Mouse (Mus musculus) heart, embryonic 13.5 days (tissue): Measurements from ENCODE around the gene Phlpp1. TPM values are rescaled to one million over a fixed set of nuclear protein-coding genes. Genes with fewer than 3 reads are reported as not detected.

ENCODE experiments used
- ATAC-seq: fragments of 200-750 bp; cut with Nextera tagmentation; 2 replicates; pipeline ENCODE4 v1.8.0; 2017; ENCODE audit warnings: moderate TSS enrichment; ENCODE audit not compliant: insufficient number of reproducible peaks, low FRiP score, low TSS enrichment; ENCODE audit errors: extremely low read depth
- H3K27ac ChIP-seq: fragments of 300-500 bp; sonication (generic); replicated peaks from 2 replicates; pipeline ENCODE4 v1.5.1; 2015; ENCODE audit warnings: moderate library complexity, mild to moderate bottlenecking, inconsistent platforms
- H3K27me3 ChIP-seq: fragments of 300-500 bp; sonication (generic); replicated peaks from 2 replicates; pipeline ENCODE4 v1.6.1; 2015; ENCODE audit warnings: mild to moderate bottlenecking, inconsistent platforms
- H3K36me3 ChIP-seq: fragments of 300-500 bp; sonication (generic); 2 replicates; pipeline ENCODE4 v1.6.1; 2015; ENCODE audit warnings: mild to moderate bottlenecking, inconsistent platforms
- H3K4me1 ChIP-seq: fragments of 300-500 bp; sonication (generic); 2 replicates; pipeline ENCODE4 v1.6.1; 2015; ENCODE audit warnings: inconsistent platforms
- H3K4me2 ChIP-seq: fragments of 300-500 bp; sonication (generic); 2 replicates; pipeline ENCODE4 v1.6.1; 2015; ENCODE audit warnings: inconsistent platforms, mild to moderate bottlenecking, moderate library complexity
- H3K4me3 ChIP-seq: fragments of 300-500 bp; sonication (generic); 2 replicates; pipeline ENCODE4 v1.5.1; 2015; ENCODE audit warnings: moderate library complexity, mild to moderate bottlenecking, inconsistent platforms
- H3K9ac ChIP-seq: fragments of 300-500 bp; sonication (generic); 2 replicates; pipeline ENCODE4 v1.6.1; 2015; ENCODE audit warnings: inconsistent platforms, mild to moderate bottlenecking, moderate library complexity
- H3K9me3 ChIP-seq: fragments of 300-500 bp; sonication (generic); 2 replicates; pipeline ENCODE4 v1.6.1; 2016; ENCODE audit warnings: inconsistent platforms
- WGBS: fragments of 180-500 bp; shearing (Covaris S2); methylation state at CpG from one replicate; pipeline ENCODE4 v1.1.7; 2015; ENCODE audit warnings: mixed read lengths; 5-methylcytosine and 5-hydroxymethylcytosine counted together
- polyA plus RNA-seq: library from polyadenylated mRNA; unstranded; fragments of >200 nt; fragmentation: Nextera tagmentation; extraction: Ambion mirVana; gene quantifications from 2 replicates; pipeline ENCODE4 v1.2.1, GENCODE M21; 2015

Gene Phlpp1
- polyA plus RNA-seq, 1 experiment from 2014 or later, result 3.9 TPM

DNA sequence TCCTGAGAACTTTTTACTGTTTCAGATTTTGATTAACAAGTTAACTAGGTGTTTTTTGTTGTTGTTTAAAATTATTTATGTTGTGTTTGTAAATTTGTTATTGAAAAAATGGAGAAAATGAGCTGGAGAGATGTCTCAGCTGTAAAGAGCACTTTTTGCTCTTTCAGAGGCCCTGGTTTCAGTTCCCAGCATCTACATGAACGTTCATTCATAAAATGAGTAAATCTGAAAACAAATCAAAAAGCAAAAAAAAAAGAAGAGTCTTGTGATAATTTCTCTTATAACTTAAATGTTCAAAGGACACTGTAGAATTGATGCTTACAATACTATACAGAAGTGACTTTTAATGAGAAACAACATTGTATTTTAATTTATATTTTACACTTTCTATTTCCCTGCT lies 82.5 kb downstream of the Phlpp1 start:
- Histone ChIP-seq H3K4me1 (no peaks in the 10 kb centered on the region), H3K27me3 (no peaks in the 10 kb centered on the region), H3K4me2 (no peak overlapping the region), H3K9ac (no peak overlapping the region), H3K27ac (no peak overlapping the region), H3K4me3 (no peak overlapping the region), H3K36me3 (no peaks in the 10 kb centered on the region), H3K9me3 (no peaks in the 10 kb centered on the region)
- 81% methylated on average over 1 of the region's 1 CpGs for WGBS
- ATAC-seq, result no peak

DNA sequence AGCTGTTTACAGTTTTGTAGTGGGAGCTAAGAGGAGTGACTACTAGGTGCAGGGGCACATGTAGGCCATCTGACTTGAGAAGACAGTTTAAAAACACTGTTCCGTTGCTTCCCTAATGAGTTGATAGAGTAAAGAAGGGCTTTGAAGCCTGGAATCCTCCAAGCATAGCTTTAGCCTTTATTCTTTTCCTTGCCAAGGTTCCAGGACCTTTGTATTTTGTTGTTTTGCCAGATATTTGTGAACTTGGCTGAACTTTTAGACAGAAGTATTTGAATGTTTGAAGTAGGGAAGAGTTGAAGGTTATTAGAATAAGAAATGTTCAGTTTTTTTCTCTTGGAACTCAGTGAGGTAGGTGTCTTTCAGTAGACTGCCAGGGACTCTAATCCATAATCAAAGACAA lies 85.6 kb downstream of the Phlpp1 start:
- H3K4me1 ChIP-seq, result peaks cover 17% of the 10 kb centered on the region
- H3K9ac ChIP-seq, result no peak overlapping the region
- no peaks in the 10 kb centered on the region for H3K27me3 ChIP-seq
- H3K4me2 ChIP-seq, result no peak overlapping the region
- H3K4me3 ChIP-seq, result no peak overlapping the region
- no peaks in the 10 kb centered on the region for H3K9me3 ChIP-seq
- H3K27ac ChIP-seq, result no peak overlapping the region
- ATAC-seq, result no peak
- no peaks in the 10 kb centered on the region for H3K36me3 ChIP-seq
- 77% methylated on average over 1 of the region's 1 CpGs for WGBS

DNA sequence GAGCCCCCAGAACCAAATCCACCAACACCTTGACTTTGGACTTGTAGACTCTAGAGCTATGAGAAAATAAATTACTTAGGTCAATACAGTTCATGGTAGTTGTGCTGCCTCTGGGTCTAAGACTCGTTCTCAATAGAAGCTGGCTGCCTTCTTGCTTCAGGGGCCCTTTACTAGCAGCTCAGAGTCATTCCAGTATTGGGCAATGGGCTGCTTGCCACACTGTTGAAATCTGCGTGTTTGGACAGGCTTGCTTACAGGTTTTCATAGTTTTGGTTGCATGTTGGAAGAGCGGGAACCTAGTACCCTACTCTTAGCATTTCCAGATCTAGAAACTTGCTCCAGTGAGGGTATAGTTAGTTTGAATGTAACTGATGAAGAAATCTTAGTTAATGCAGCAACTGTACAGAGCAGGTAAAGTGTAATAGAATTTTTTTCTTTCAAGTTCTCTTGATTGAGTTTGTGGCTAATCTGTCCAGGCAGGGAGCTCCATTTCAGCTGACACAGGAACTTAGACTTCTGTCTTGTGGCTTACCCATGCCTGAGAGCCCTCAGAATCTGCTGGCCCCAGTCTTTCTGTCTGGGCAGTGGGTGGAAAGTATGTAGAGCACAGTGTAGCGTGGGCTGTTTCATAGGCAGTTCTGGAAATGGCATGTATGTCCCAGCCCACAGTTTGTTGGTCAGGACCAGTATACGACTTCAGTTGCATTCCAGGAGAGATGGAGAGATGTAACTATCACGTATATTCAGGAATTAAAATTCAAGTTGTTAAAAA lies 96.7 kb downstream of the Phlpp1 start:
- H3K4me2 ChIP-seq, result no peak overlapping the region
- no peak overlapping the region for H3K27ac ChIP-seq
- no peaks in the 10 kb centered on the region for H3K36me3 ChIP-seq
- no peak overlapping the region for H3K4me3 ChIP-seq
- ATAC-seq, result no peak
- no peaks in the 10 kb centered on the region for H3K27me3 ChIP-seq
- no peaks in the 10 kb centered on the region for H3K9me3 ChIP-seq
- H3K4me1 ChIP-seq, result peaks cover 28% of the 10 kb centered on the region
- 86% methylated on average over 6 of the region's 6 CpGs for WGBS
- no peak overlapping the region for H3K9ac ChIP-seq

DNA sequence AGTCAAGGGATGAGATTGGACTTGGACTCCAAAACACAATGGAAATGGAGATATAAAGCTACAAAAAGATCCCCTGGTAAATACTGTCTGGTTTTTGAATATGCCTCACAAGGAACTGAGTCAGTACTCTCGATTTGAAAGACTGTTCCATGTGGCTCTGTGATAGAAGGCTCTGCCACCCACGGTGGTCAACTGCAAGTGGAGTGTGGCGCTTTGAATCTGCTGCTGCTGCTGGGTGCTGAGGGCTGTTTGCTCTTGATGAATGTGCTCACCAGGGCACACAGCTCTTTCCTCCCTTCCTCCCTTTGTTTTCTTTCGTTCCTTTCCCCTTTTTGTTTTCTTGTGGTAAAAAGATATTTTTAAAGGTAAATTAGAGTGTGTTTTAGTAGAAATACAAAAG lies 97.8 kb downstream of the Phlpp1 start:
- Histone ChIP-seq H3K9me3 (no peaks in the 10 kb centered on the region), H3K4me3 (no peak overlapping the region), H3K9ac (no peak overlapping the region), H3K4me1 (peaks cover 29% of the 10 kb centered on the region), H3K4me2 (no peak overlapping the region), H3K36me3 (no peaks in the 10 kb centered on the region), H3K27ac (no peak overlapping the region), H3K27me3 (no peaks in the 10 kb centered on the region)
- 49% methylated on average over 4 of the region's 4 CpGs for whole genome bisulfite sequencing
- ATAC-seq, result no peak

DNA sequence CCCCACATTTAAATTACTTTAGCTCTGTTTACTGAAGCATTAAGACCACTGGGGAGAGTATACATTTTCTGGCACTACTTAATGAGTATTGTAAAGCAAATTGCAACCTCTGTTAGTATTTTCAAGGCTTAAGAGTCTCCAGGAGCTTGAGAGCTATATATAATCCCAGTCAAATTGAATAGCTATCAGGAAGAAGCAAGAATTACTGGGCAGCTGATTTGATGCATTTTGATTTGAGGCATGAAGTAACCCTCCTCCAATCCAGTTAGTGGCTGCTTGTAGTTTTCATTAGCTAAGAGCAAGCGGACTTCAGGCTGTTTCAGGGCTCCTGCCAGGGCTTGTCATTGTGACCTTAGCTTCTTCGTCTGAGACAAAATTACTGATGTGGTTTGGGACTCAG lies 101.4 kb downstream of the Phlpp1 start:
- Histone ChIP-seq H3K36me3 (no peaks in the 10 kb centered on the region), H3K27me3 (no peaks in the 10 kb centered on the region), H3K4me2 (no peak overlapping the region), H3K4me3 (no peak overlapping the region), H3K9ac (no peak overlapping the region), H3K9me3 (no peaks in the 10 kb centered on the region), H3K4me1 (peaks cover 49% of the 10 kb centered on the region), H3K27ac (no peak overlapping the region)
- ATAC-seq, result no peak
- 66% methylated on average over 2 of the region's 2 CpGs for WGBS

DNA sequence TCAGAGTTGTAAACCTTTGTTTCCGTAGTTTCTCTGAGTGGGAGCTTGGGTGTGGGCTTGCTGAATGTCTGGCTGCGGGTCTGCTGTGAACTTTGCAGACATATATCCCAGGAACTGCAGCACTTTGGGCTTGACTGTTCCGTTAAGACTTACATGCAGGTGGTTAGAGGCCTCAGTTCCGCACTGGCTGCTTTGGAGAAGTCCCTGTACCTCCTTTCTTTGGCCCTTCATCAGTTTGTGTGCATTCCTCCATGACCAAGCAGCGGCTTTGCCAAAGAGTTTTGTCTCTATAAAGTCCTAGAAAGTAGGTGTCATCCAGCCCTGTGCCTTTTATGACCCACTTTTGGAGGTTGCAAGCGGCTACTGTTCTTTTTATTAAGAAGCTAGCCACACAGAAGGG lies 102.2 kb downstream of the Phlpp1 start:
- H3K4me3 ChIP-seq, result no peak overlapping the region
- H3K27ac ChIP-seq, result no peak overlapping the region
- H3K4me2 ChIP-seq, result no peak overlapping the region
- no peaks in the 10 kb centered on the region for H3K36me3 ChIP-seq
- no peak overlapping the region for H3K9ac ChIP-seq
- H3K27me3 ChIP-seq, result no peaks in the 10 kb centered on the region
- H3K9me3 ChIP-seq, result no peaks in the 10 kb centered on the region
- no peak for ATAC-seq
- WGBS, result 88% methylated on average over 6 of the region's 6 CpGs
- H3K4me1 ChIP-seq, result peaks cover 56% of the 10 kb centered on the region

DNA sequence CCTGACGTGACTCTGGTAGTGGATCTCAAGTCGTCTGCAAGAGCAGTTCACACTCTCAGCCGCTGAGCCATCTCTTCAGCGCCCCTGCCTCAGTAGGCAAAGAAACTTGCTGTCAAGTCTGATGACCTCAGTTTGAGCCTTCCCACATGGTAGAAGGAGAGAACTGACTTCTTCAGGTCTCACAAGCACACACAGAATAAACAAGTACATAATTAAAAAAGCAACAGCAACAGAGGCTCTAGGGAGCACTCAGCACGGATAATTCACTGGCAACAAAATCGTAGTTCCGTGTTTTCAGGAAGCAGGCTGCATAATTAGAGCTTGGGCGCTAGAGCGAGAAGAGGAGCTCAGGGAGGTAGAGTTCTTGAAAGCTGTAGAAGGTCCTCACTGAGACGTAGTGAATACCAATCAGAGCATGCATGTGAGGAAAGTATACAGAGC lies 103.0 kb downstream of the Phlpp1 start:
- no peaks in the 10 kb centered on the region for H3K9me3 ChIP-seq
- no peaks in the 10 kb centered on the region for H3K36me3 ChIP-seq
- no peak overlapping the region for H3K9ac ChIP-seq
- no peak for ATAC-seq
- H3K4me3 ChIP-seq, result no peak overlapping the region
- H3K4me2 ChIP-seq, result no peak overlapping the region
- 55% methylated on average over 10 of the region's 10 CpGs for WGBS
- no peaks in the 10 kb centered on the region for H3K27me3 ChIP-seq
- H3K27ac ChIP-seq, result no peak overlapping the region
- H3K4me1 ChIP-seq, result peaks cover 58% of the 10 kb centered on the region

DNA sequence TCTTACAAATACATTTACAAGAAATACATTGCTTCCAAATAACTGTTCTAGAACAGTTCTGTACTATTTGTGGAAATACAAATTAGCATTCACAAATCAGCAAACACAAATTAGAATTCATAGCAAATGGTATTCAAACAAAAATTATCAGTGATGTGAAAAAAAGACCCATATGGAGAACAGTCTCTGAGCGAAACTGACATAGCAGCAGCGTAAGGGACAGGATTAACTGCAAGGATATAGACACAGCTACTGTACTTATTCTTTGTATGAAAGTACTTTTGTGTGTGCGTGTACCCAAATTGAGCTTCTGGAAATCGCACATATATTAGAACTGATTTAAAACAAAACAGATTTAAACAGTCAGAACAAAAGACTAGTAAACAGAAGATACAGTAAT lies 103.6 kb downstream of the Phlpp1 start:
- Histone ChIP-seq H3K4me3 (no peak overlapping the region), H3K27ac (no peak overlapping the region), H3K4me2 (no peak overlapping the region), H3K27me3 (no peaks in the 10 kb centered on the region), H3K9ac (no peak overlapping the region), H3K4me1 (peaks cover 61% of the 10 kb centered on the region), H3K9me3 (no peaks in the 10 kb centered on the region), H3K36me3 (no peaks in the 10 kb centered on the region)
- no peak for ATAC-seq
- WGBS, result 87% methylated on average over 4 of the region's 4 CpGs

DNA sequence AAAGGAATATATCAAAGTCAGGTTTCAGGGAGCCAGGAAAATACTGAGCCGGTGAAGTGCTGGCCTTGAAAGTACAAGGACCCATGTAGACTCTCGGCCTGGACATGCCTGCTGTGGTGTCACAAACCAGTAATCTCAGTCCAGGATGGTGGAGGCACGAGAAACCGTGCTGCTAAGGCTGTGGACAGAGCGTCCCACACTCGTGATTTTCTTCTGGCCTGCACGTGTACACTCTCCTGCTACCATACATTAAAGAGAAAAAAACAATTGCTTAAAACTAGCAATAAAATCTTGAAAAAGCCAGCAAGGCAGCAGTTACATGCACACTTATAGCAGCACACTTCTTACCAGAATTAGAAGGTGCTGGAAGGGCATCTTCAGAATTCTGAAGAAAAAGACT lies 104.2 kb downstream of the Phlpp1 start:
- Histone ChIP-seq H3K9ac (no peak overlapping the region), H3K4me1 (peaks cover 67% of the 10 kb centered on the region), H3K36me3 (no peaks in the 10 kb centered on the region), H3K27ac (no peak overlapping the region), H3K4me2 (no peak overlapping the region), H3K9me3 (no peaks in the 10 kb centered on the region), H3K27me3 (no peaks in the 10 kb centered on the region), H3K4me3 (no peak overlapping the region)
- 74% methylated on average over 7 of the region's 7 CpGs for WGBS
- ATAC-seq, result no peak

DNA sequence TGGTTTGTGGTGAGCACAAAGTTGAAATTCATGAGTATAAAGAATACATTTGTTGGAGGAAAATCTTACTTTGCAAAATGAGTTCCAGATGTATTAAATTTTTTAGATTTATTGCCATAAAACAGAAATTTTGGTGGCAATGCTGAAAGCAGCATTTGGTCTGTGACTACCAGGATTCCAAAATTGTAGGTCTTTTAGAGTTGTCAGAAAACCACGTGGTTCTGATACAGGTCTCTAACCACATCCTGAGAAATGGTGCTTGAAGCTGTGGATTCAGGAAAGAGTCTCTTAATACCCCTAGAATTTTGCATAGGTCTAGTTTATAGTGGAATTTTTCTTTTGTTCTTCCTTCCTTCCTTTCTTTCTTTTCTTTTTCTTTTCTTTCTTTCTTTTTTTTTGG lies 105.3 kb downstream of the Phlpp1 start:
- Histone ChIP-seq H3K9ac (no peak overlapping the region), H3K27ac (no peak overlapping the region), H3K27me3 (no peaks in the 10 kb centered on the region), H3K4me1 (peaks cover 67% of the 10 kb centered on the region), H3K9me3 (no peaks in the 10 kb centered on the region), H3K36me3 (no peaks in the 10 kb centered on the region), H3K4me3 (no peak overlapping the region), H3K4me2 (no peak overlapping the region)
- WGBS, result 72% methylated on average over 1 of the region's 1 CpGs
- no peak for ATAC-seq

DNA sequence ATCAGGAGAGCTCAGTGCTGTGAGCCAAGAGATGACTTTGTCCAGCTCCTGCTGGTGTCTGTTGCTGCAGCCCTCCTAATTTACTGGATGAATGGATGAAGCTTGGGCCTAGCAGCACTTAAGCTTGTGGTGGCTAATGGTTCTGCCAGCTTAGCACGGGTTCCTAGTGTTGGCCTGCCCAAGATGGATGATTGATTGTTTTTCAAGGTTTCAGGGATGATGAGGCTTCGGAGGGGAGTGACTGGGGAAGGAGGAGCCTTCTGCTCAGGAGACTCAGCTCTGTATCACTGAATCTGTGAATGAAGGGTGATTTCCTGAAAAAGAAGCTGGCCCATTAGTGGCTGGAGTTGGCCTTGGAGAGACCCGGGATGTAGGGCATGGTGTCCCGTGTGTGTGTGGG lies 105.7 kb downstream of the Phlpp1 start:
- H3K27ac ChIP-seq, result no peak overlapping the region
- ATAC-seq, result no peak
- H3K9me3 ChIP-seq, result no peaks in the 10 kb centered on the region
- H3K4me2 ChIP-seq, result no peak overlapping the region
- peaks cover 62% of the 10 kb centered on the region for H3K4me1 ChIP-seq
- no peak overlapping the region for H3K4me3 ChIP-seq
- 52% methylated on average over 4 of the region's 4 CpGs for WGBS
- H3K27me3 ChIP-seq, result no peaks in the 10 kb centered on the region
- H3K9ac ChIP-seq, result no peak overlapping the region
- no peaks in the 10 kb centered on the region for H3K36me3 ChIP-seq

DNA sequence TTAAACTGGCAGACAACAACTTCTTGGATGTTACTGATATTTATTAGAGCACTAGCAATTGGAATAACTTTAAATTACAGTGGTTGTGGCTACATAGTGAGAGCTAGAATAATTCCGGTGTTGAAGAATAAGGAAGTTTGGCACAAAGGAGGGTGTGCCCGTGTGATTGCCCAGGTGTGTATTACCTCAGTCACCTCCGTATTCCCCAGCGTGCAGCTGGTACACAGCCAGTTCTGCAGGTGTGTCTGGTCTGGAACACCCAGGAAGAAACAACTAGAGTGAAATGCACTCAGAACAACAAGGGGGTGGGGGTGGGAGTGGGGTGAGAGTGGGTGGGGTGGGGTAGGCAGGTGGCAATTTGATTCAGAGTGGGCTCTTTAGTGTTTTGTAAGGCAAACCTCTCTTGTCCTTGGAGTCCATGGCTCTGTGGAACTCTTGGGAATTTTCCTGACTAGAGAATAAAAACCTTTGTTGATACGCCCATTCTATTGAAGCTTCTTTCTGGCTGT lies 107.1 kb downstream of the Phlpp1 start:
- H3K9me3 ChIP-seq, result no peaks in the 10 kb centered on the region
- H3K27me3 ChIP-seq, result no peaks in the 10 kb centered on the region
- H3K4me1 ChIP-seq, result peaks cover 60% of the 10 kb centered on the region
- H3K36me3 ChIP-seq, result no peaks in the 10 kb centered on the region
- no peak overlapping the region for H3K9ac ChIP-seq
- no peak overlapping the region for H3K4me3 ChIP-seq
- no peak overlapping the region for H3K4me2 ChIP-seq
- WGBS, result 91% methylated on average over 5 of the region's 5 CpGs
- ATAC-seq, result no peak
- H3K27ac ChIP-seq, result no peak overlapping the region
